10 mouse cellular contexts compared by ENCODE assay signal in the genomic region with DNA sequence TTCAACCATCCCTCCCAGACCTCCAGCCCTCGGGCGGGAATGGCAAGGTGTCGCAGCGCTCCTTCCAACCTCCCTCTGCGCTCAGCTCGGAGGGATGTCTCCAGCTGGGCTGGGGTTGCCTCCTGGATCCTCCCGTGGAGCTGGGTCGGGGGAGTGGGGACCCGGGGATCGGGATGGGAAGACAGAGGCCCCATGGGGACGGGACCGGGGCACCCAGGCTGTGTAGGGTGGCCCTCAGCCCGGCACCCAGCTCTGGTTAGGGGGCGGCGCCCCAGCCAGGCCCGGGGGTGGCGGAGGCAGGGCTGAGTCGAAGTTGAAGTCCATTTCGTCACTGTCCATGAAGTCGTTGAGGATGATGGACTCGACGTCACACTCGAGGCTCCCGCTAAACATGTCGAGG. TPM values are rescaled to one million over a fixed set of nuclear protein-coding genes. Genes with fewer than 3 reads are reported as not detected.
DNase-seq lines count a peak whose midpoint lies in the region; ATAC-seq lines count a peak whose summit lies in the region.
"Had no signal": no experiment of that assay in that cellular context is flagged by ENCODE, and none has a peak within 500 bp of the region (broad histone marks: within the 10 kb centered on the region; RNA-seq: fewer than 3 reads in every experiment).

No protein-coding gene starts in this region.

- H3K4me3 ChIP-seq in kidney, embryonic 14.5 days (ENCODE audit: low read length) = peak overlapping the region; percentile 38
- H3K4me3 ChIP-seq in embryonic facial prominence, embryonic 14.5 days (ENCODE audit: low read depth, low read length) = peak overlapping the region; percentile 44
- H3K4me3 ChIP-seq in intestine, embryonic 14.5 days (ENCODE audit: low read depth, low read length) = peak overlapping the region; percentile 39
- peak overlapping the region; percentile 26 for H3K4me3 ChIP-seq in midbrain, embryonic 16.5 days (ENCODE audit: low read depth, low read length)

- H3K9ac ChIP-seq in kidney, embryonic 14.5 days (ENCODE audit: low read depth, low read length) = peak overlapping the region; percentile 40; the same call in 1 of the 2 replicates
- H3K9ac ChIP-seq in embryonic facial prominence, embryonic 14.5 days (ENCODE audit: low read depth, low read length) = peak overlapping the region; percentile 61
- no peak overlapping the region for H3K9ac ChIP-seq in intestine, embryonic 14.5 days (ENCODE audit: low read length)
- H3K9ac ChIP-seq in midbrain, embryonic 16.5 days (ENCODE audit: low read depth, low read length) = peak overlapping the region; percentile 46; the same call in 1 of the 2 replicates

- ATAC-seq in kidney, embryonic 14.5 days (ENCODE audit: low FRiP score, low TSS enrichment) = peak; percentile 24; the same call in 1 of the 2 replicates
- no peak for ATAC-seq in embryonic facial prominence, embryonic 14.5 days (ENCODE audit: low read depth)
- peak; percentile 26; the same call in 1 of the 2 replicates for ATAC-seq in intestine, embryonic 14.5 days (replicated peaks; ENCODE audit: low FRiP score, low TSS enrichment, low read depth)
- ATAC-seq in midbrain, embryonic 16.5 days = no peak
- ATAC-seq in erythroid progenitor cell, adult 5-6 weeks (replicated peaks; ENCODE audit: low FRiP score, poor library complexity, severe bottlenecking) = no peak
- ATAC-seq: inflammation-experienced regulatory T-cells, adult 6 months had no signal

- H3K27me3 ChIP-seq in kidney, embryonic 14.5 days (ENCODE audit: control insufficient read depth, insufficient read depth, low read length) = peaks cover 76% of the 10 kb centered on the region
- peaks cover 65% of the 10 kb centered on the region for H3K27me3 ChIP-seq in embryonic facial prominence, embryonic 14.5 days (replicated peaks; ENCODE audit: control insufficient read depth, insufficient read depth, low read length)
- peaks cover 77% of the 10 kb centered on the region for H3K27me3 ChIP-seq in intestine, embryonic 14.5 days (replicated peaks; ENCODE audit: control insufficient read depth, insufficient read depth, low read length)
- H3K27me3 ChIP-seq in midbrain, embryonic 16.5 days (ENCODE audit: control insufficient read depth, insufficient read depth, low read depth, low read length) = peaks cover 30% of the 10 kb centered on the region

- H3K27ac ChIP-seq in kidney, embryonic 14.5 days (ENCODE audit: low read depth, low read length) = no peak overlapping the region
- no peak overlapping the region for H3K27ac ChIP-seq in embryonic facial prominence, embryonic 14.5 days (replicated peaks; ENCODE audit: low read depth, low read length)
- no peak overlapping the region for H3K27ac ChIP-seq in intestine, embryonic 14.5 days (ENCODE audit: low read depth)
- no peak overlapping the region for H3K27ac ChIP-seq in midbrain, embryonic 16.5 days (ENCODE audit: low read length)

- no peak for DNase-seq in kidney, adult 9 months
- DNase-seq in embryonic facial prominence, embryonic 14.5 days (ENCODE audit: low spot score) = no peak
- no peak for DNase-seq in intestine, embryonic 14.5 days (ENCODE audit: low spot score)
- no peak for DNase-seq in layer of hippocampus, postnatal 25 days (ENCODE audit: extremely low spot score in 1 of 2, low spot score in 1 of 2)
- DNase-seq in layer of hippocampus, adult 8-10 months (ENCODE audit: low spot score in 2 of 2) = no peak

- WGBS in kidney, embryonic 14.5 days = 3% methylated on average over 25 of the region's 25 CpGs
- WGBS in embryonic facial prominence, embryonic 14.5 days = 6% methylated on average over 12 of the region's 25 CpGs
- WGBS in intestine, embryonic 14.5 days = 9% methylated on average over 25 of the region's 25 CpGs
- 15% methylated on average over 25 of the region's 25 CpGs for WGBS in midbrain, embryonic 16.5 days

- peaks cover 22% of the 10 kb centered on the region for H3K4me1 ChIP-seq in kidney, embryonic 14.5 days (ENCODE audit: control insufficient read depth, insufficient read depth, low read length)
- H3K4me1 ChIP-seq in embryonic facial prominence, embryonic 14.5 days (ENCODE audit: control insufficient read depth, insufficient read depth, low read length) = peaks cover 31% of the 10 kb centered on the region; the same call in 1 of the 2 replicates
- peaks cover 3% of the 10 kb centered on the region; the same call in 1 of the 2 replicates for H3K4me1 ChIP-seq in intestine, embryonic 14.5 days (replicated peaks; ENCODE audit: control insufficient read depth, insufficient read depth, low read length)
- peaks cover 43% of the 10 kb centered on the region for H3K4me1 ChIP-seq in midbrain, embryonic 16.5 days (ENCODE audit: control insufficient read depth, insufficient read depth, low read length)

- no peaks in the 10 kb centered on the region for H3K9me3 ChIP-seq in kidney, embryonic 14.5 days (ENCODE audit: control insufficient read depth, low read length)
- no peaks in the 10 kb centered on the region for H3K9me3 ChIP-seq in embryonic facial prominence, embryonic 14.5 days (ENCODE audit: control insufficient read depth, low read length)
- no peaks in the 10 kb centered on the region for H3K9me3 ChIP-seq in intestine, embryonic 14.5 days (ENCODE audit: control insufficient read depth, low read length)
- H3K9me3 ChIP-seq in midbrain, embryonic 16.5 days (replicated peaks; ENCODE audit: control insufficient read depth, low read length, poor library complexity, severe bottlenecking) = no peaks in the 10 kb centered on the region

- no peaks in the 10 kb centered on the region for H3K36me3 ChIP-seq in kidney, embryonic 14.5 days (ENCODE audit: control insufficient read depth, insufficient read depth, low read length)
- no peaks in the 10 kb centered on the region for H3K36me3 ChIP-seq in embryonic facial prominence, embryonic 14.5 days (ENCODE audit: control insufficient read depth, insufficient read depth, low read length)
- no peaks in the 10 kb centered on the region for H3K36me3 ChIP-seq in intestine, embryonic 14.5 days (ENCODE audit: control insufficient read depth, insufficient read depth, low read length)
- peaks cover 9% of the 10 kb centered on the region; the same call in 1 of the 2 replicates for H3K36me3 ChIP-seq in midbrain, embryonic 16.5 days (ENCODE audit: control insufficient read depth, insufficient read depth, low read length)

- peak overlapping the region; percentile 70 for H3K4me2 ChIP-seq in kidney, embryonic 14.5 days (replicated peaks; ENCODE audit: low read depth, low read length)
- H3K4me2 ChIP-seq in embryonic facial prominence, embryonic 14.5 days (ENCODE audit: low read depth, low read length) = peak overlapping the region; percentile 82
- peak overlapping the region; percentile 62 for H3K4me2 ChIP-seq in intestine, embryonic 14.5 days (ENCODE audit: low read length)
- peak overlapping the region; percentile 48 for H3K4me2 ChIP-seq in midbrain, embryonic 16.5 days (ENCODE audit: low read length)

RNA-seq across cellular contexts. Expression of a gene that starts 19.5 kb away (rescaled TPM):
- 0.15 and 0.23 TPM in 2 replicates for polyA plus RNA-seq in kidney, embryonic 14.5 days (2014; fragmentation: Nextera tagmentation; extraction: Ambion mirVana)
- polyA plus RNA-seq in embryonic facial prominence, embryonic 14.5 days (2014; fragmentation: Nextera tagmentation; extraction: Ambion mirVana) = 0.47 and 0.72 TPM in 2 replicates
- 0.39 and 0.50 TPM in 2 replicates for polyA plus RNA-seq in intestine, embryonic 14.5 days (2014; fragmentation: Nextera tagmentation; extraction: Ambion mirVana)
- 1.1 and 1.4 TPM in 2 replicates for polyA plus RNA-seq in midbrain, embryonic 16.5 days (2015; fragmentation: Nextera tagmentation; extraction: Ambion mirVana)
- total RNA-seq in erythroid progenitor cell, adult 5-6 weeks (2015; ENCODE audit: low replicate concordance) = not detected in 2 replicates
- total RNA-seq in erythroid progenitor cell, adult 5-6 weeks (2017; ENCODE audit: low replicate concordance) = not detected in 2 replicates
- 10 to 100 TPM; 36.3 to 37.4 TPM for total RNA-seq in layer of hippocampus, postnatal 25 days (2021)
- 10 to 100 TPM; 26.3 to 35.6 (median 28.9) TPM for total RNA-seq in layer of hippocampus, adult 8-10 months (2022)
- total RNA-seq: CH12.LX had no signal
- polyA plus RNA-seq: inflammation-experienced regulatory T-cells, adult 6 months had no signal

Comparison
In these comparisons a context has a peak if more than half of its experiments do, and no peak if none do; other contexts are left out.
1. ATAC-seq: peak in kidney, embryonic 14.5 days (single experiment) and intestine, embryonic 14.5 days (single experiment); none in embryonic facial prominence, embryonic 14.5 days (single experiment), midbrain, embryonic 16.5 days (single experiment) and erythroid progenitor cell, adult 5-6 weeks (single experiment).
2. Peak in every context shown above with its lines, with median percentiles within 50 percentile points of each other: H3K4me2 ChIP-seq and H3K4me3 ChIP-seq.